Mouse (Mus musculus) CD8-positive naive resting alpha-beta T cell, adult 57 days (primary cell): ENCODE results near the gene Ankef1. TPM values are rescaled to one million over a fixed set of nuclear protein-coding genes. Genes with fewer than 3 reads are reported as not detected.

Experiments
- total RNA-seq: library from RNA; stranded (reverse); gene quantifications from one replicate; pipeline ENCODE4 v1.2.4, GENCODE M21; 2023

The Ankef1 gene
- total RNA-seq: not detected

DNA sequence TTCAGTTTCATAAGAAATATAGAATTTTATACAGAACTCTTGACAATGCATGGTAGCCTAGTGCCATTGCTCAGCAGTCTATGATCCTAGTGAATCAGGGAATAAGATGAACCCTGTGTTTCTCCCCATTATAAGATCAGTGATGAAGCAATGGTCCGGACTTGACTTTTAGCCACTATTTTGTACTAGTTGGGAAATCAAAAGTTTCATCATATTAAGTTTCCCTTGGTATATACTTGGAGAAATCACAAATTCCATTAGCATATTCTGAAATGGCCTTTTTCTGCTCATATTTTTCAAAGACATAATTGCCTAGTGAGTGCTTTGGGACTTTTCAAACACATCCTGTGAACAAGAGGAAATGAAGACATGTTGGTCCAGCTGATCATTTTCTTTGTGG is at the start of gene Ankef1:
Ankef1 (plus strand) TSS at position 260 of the 400 bp plus-strand sequence.

Other genes starting within 250 kb of the Ankef1 start
- not detected for gene Pak7, start 113.9 kb upstream of the Ankef1 start, total RNA-seq
- gene Snap25, start 211.5 kb downstream of the Ankef1 start, total RNA-seq: not detected